Mouse (Mus musculus) neural tube, embryonic 15.5 days (tissue): ENCODE measurements around the gene Klf6. TPM values are rescaled to one million over a fixed set of nuclear protein-coding genes. Genes with fewer than 3 reads are reported as not detected.
A peak's percentile ranks its signal among the peaks of the same experiment; 100 is the strongest.

Experiments used
- ATAC-seq: fragments of 200-750 bp; cut with Nextera tagmentation; 2 replicates; pipeline ENCODE4 v1.8.0; 2017; ENCODE audit warnings: mild to moderate bottlenecking, moderate TSS enrichment, moderate library complexity; ENCODE audit not compliant: low FRiP score
- H3K27ac ChIP-seq: fragments of 300-500 bp; sonication (generic); replicated peaks from 2 replicates; pipeline ENCODE4 v1.5.1; 2015; ENCODE audit warnings: mild to moderate bottlenecking, inconsistent platforms
- H3K27me3 ChIP-seq: fragments of 300-500 bp; sonication (generic); replicated peaks from 2 replicates; pipeline ENCODE4 v1.6.1; 2015; ENCODE audit warnings: inconsistent platforms
- H3K36me3 ChIP-seq: fragments of 300-500 bp; sonication (generic); 2 replicates; pipeline ENCODE4 v1.6.1; 2015; ENCODE audit warnings: inconsistent platforms
- H3K4me1 ChIP-seq: fragments of 300-500 bp; sonication (generic); 2 replicates; pipeline ENCODE4 v1.6.1; 2015; ENCODE audit warnings: inconsistent platforms
- H3K4me2 ChIP-seq: fragments of 300-500 bp; sonication (generic); 2 replicates; pipeline ENCODE4 v1.6.1; 2015; ENCODE audit warnings: inconsistent platforms, mild to moderate bottlenecking, moderate library complexity
- H3K4me3 ChIP-seq: fragments of 300-500 bp; sonication (generic); replicated peaks from 2 replicates; pipeline ENCODE4 v1.5.1; 2015; ENCODE audit warnings: mild to moderate bottlenecking, inconsistent platforms
- H3K9ac ChIP-seq: fragments of 300-500 bp; sonication (generic); replicated peaks from 2 replicates; pipeline ENCODE4 v1.6.1; 2015; ENCODE audit warnings: mild to moderate bottlenecking, inconsistent platforms
- H3K9me3 ChIP-seq: fragments of 300-500 bp; sonication (generic); replicated peaks from 2 replicates; pipeline ENCODE4 v1.6.1; 2016; ENCODE audit warnings: inconsistent platforms
- WGBS: fragments of 180-500 bp; shearing (Covaris S2); methylation state at CpG from one replicate; pipeline ENCODE4 v1.1.7; 2015; ENCODE audit warnings: mixed read lengths; 5-methylcytosine and 5-hydroxymethylcytosine counted together
- polyA plus RNA-seq: library from polyadenylated mRNA; unstranded; fragments of >200 nt; fragmentation: Nextera tagmentation; extraction: Ambion mirVana; gene quantifications from 2 replicates; pipeline ENCODE4 v1.2.1, GENCODE M21; 2015

The Klf6 gene
- polyA plus RNA-seq, 1 experiment from 2014 or later, result 88.2 TPM

- Histone ChIP-seq H3K27ac (no peak overlapping the region), H3K36me3 (no peaks in the 10 kb centered on the region), H3K4me1 (no peaks in the 10 kb centered on the region), H3K9me3 (no peaks in the 10 kb centered on the region), H3K4me2 (no peak overlapping the region), H3K9ac (no peak overlapping the region), H3K4me3 (no peak overlapping the region), H3K27me3 (no peaks in the 10 kb centered on the region)
- WGBS, result 41% methylated on average over 5 of the region's 5 CpGs
- ATAC-seq, result no peak
These were observed 18.4 kb upstream of the Klf6 start for GRCm38 (mm10) chr13:5842911-5843310.

GRCm38 (mm10) chr13:5843829-5844228 is 17.5 kb upstream of the Klf6 start:
- H3K9me3 ChIP-seq, result no peaks in the 10 kb centered on the region
- no peak overlapping the region for H3K27ac ChIP-seq
- H3K4me2 ChIP-seq, result no peak overlapping the region
- 78% methylated on average over 2 of the region's 2 CpGs for WGBS
- H3K4me1 ChIP-seq, result no peaks in the 10 kb centered on the region
- H3K9ac ChIP-seq, result no peak overlapping the region
- ATAC-seq, result no peak
- no peaks in the 10 kb centered on the region for H3K27me3 ChIP-seq
- no peaks in the 10 kb centered on the region for H3K36me3 ChIP-seq
- H3K4me3 ChIP-seq, result no peak overlapping the region

GRCm38 (mm10) chr13:5844338-5844737 is 16.9 kb upstream of the Klf6 start:
- 94% methylated on average over 5 of the region's 5 CpGs for WGBS
- Histone ChIP-seq H3K4me1 (no peaks in the 10 kb centered on the region), H3K27ac (no peak overlapping the region), H3K9ac (no peak overlapping the region), H3K27me3 (no peaks in the 10 kb centered on the region), H3K4me3 (no peak overlapping the region), H3K36me3 (no peaks in the 10 kb centered on the region), H3K9me3 (no peaks in the 10 kb centered on the region), H3K4me2 (no peak overlapping the region)
- ATAC-seq, result no peak

- 55% methylated on average over 10 of the region's 10 CpGs for WGBS
- no peak for ATAC-seq
- Histone ChIP-seq H3K4me2 (no peak overlapping the region), H3K9me3 (no peaks in the 10 kb centered on the region), H3K9ac (no peak overlapping the region), H3K36me3 (no peaks in the 10 kb centered on the region), H3K4me1 (no peaks in the 10 kb centered on the region), H3K4me3 (no peak overlapping the region), H3K27me3 (no peaks in the 10 kb centered on the region), H3K27ac (no peak overlapping the region)
These were observed 16.1 kb upstream of the Klf6 start for GRCm38 (mm10) chr13:5845161-5845590.

GRCm38 (mm10) chr13:5845605-5846004 is 15.7 kb upstream of the Klf6 start:
- no peak for ATAC-seq
- no peaks in the 10 kb centered on the region for H3K4me1 ChIP-seq
- H3K27ac ChIP-seq, result no peak overlapping the region
- no peaks in the 10 kb centered on the region for H3K27me3 ChIP-seq
- H3K9ac ChIP-seq, result no peak overlapping the region
- no peak overlapping the region for H3K4me3 ChIP-seq
- no peak overlapping the region for H3K4me2 ChIP-seq
- no peaks in the 10 kb centered on the region for H3K9me3 ChIP-seq
- H3K36me3 ChIP-seq, result no peaks in the 10 kb centered on the region
- 83% methylated on average over 5 of the region's 5 CpGs for WGBS

- Histone ChIP-seq H3K9me3 (no peaks in the 10 kb centered on the region), H3K9ac (no peak overlapping the region), H3K27ac (no peak overlapping the region), H3K27me3 (no peaks in the 10 kb centered on the region), H3K4me1 (no peaks in the 10 kb centered on the region), H3K4me2 (no peak overlapping the region), H3K36me3 (no peaks in the 10 kb centered on the region), H3K4me3 (no peak overlapping the region)
- 81% methylated on average over 4 of the region's 4 CpGs for WGBS
- ATAC-seq, result no peak
These were observed 14.4 kb upstream of the Klf6 start for GRCm38 (mm10) chr13:5846860-5847259.

- Histone ChIP-seq H3K4me3 (no peak overlapping the region), H3K27me3 (no peaks in the 10 kb centered on the region), H3K27ac (no peak overlapping the region), H3K36me3 (no peaks in the 10 kb centered on the region), H3K9ac (no peak overlapping the region), H3K9me3 (no peaks in the 10 kb centered on the region), H3K4me2 (no peak overlapping the region), H3K4me1 (no peaks in the 10 kb centered on the region)
- ATAC-seq, result no peak
- WGBS, result 84% methylated on average over 2 of the region's 2 CpGs
These were observed 13.5 kb upstream of the Klf6 start for GRCm38 (mm10) chr13:5847736-5848135.

- Histone ChIP-seq H3K4me2 (peak overlapping the region; percentile 68), H3K4me3 (peak overlapping the region; percentile 77), H3K9me3 (no peaks in the 10 kb centered on the region), H3K4me1 (peaks cover 21% of the 10 kb centered on the region), H3K27me3 (no peaks in the 10 kb centered on the region), H3K27ac (peak overlapping the region; percentile 97), H3K9ac (peak overlapping the region; percentile 56), H3K36me3 (peaks cover 8% of the 10 kb centered on the region; the same call in 1 of the 2 replicates)
- under 1% methylated on average over 27 of the region's 27 CpGs for WGBS
- peak; percentile 49 for ATAC-seq
These were observed 578 bp upstream of the Klf6 start for GRCm38 (mm10) chr13:5860651-5861156.

GRCm38 (mm10) chr13:5862003-5862625 is 832 bp downstream of the Klf6 start:
- Histone ChIP-seq H3K9ac (peak overlapping the region; percentile 77), H3K4me3 (peak overlapping the region; percentile 77), H3K36me3 (peaks cover 22% of the 10 kb centered on the region), H3K27ac (peak overlapping the region; percentile 97), H3K4me2 (peak overlapping the region; percentile 60), H3K9me3 (no peaks in the 10 kb centered on the region), H3K4me1 (peaks cover 34% of the 10 kb centered on the region), H3K27me3 (no peaks in the 10 kb centered on the region)
- WGBS, result under 1% methylated on average over 20 of the region's 20 CpGs
- peak; percentile 3; the same call in 1 of the 2 replicates for ATAC-seq

GRCm38 (mm10) chr13:5862626-5863407 is 1.5 kb downstream of the Klf6 start:
- peak overlapping the region; percentile 77 for H3K9ac ChIP-seq
- no peak for ATAC-seq
- 2% methylated on average over 16 of the region's 16 CpGs for WGBS

GRCm38 (mm10) chr13:5863408-5863891 is 2.2 kb downstream of the Klf6 start:
- peak overlapping the region; percentile 77 for H3K4me3 ChIP-seq
- peaks cover 36% of the 10 kb centered on the region for H3K36me3 ChIP-seq
- under 1% methylated on average over 5 of the region's 5 CpGs for WGBS
- no peaks in the 10 kb centered on the region for H3K27me3 ChIP-seq
- H3K9me3 ChIP-seq, result no peaks in the 10 kb centered on the region
- no peak for ATAC-seq
- peaks cover 37% of the 10 kb centered on the region for H3K4me1 ChIP-seq
- peak overlapping the region; percentile 77 for H3K9ac ChIP-seq
- peak overlapping the region; percentile 97 for H3K27ac ChIP-seq
- peak overlapping the region; percentile 60 for H3K4me2 ChIP-seq

More at GRCm38 (mm10) chr13:5862626-5863407, 1.5 kb downstream of the Klf6 start:
- Histone ChIP-seq H3K4me1 (peaks cover 37% of the 10 kb centered on the region), H3K4me2 (peak overlapping the region; percentile 60), H3K27ac (peak overlapping the region; percentile 97), H3K9me3 (no peaks in the 10 kb centered on the region), H3K27me3 (no peaks in the 10 kb centered on the region), H3K36me3 (peaks cover 29% of the 10 kb centered on the region), H3K4me3 (peak overlapping the region; percentile 77)
